Mouse (Mus musculus) hindbrain, embryonic 16.5 days (tissue): ENCODE measurements around the gene Vapb. TPM values are rescaled to one million over a fixed set of nuclear protein-coding genes. Genes with fewer than 3 reads are reported as not detected.
A peak's percentile ranks its signal among the peaks of the same experiment; 100 is the strongest.

Experiments
- ATAC-seq: fragments of 200-750 bp; cut with Nextera tagmentation; 2 replicates; pipeline ENCODE4 v1.8.0; 2017; ENCODE audit warnings: moderate TSS enrichment, moderate library complexity
- H3K27ac ChIP-seq: fragments of 300-500 bp; sonication (generic); 2 replicates; pipeline ENCODE4 v1.5.1; 2014; ENCODE audit warnings: low read depth, mild to moderate bottlenecking, control low read depth, low read length, moderate library complexity
- H3K27me3 ChIP-seq: fragments of 300-500 bp; sonication (generic); replicated peaks from 2 replicates; pipeline ENCODE4 v1.6.1; 2014; ENCODE audit warnings: low read length; ENCODE audit not compliant: control insufficient read depth, insufficient read depth
- H3K36me3 ChIP-seq: fragments of 300-500 bp; sonication (generic); 2 replicates; pipeline ENCODE4 v1.6.1; 2014; ENCODE audit warnings: mild to moderate bottlenecking, low read length, moderate library complexity, mixed read lengths; ENCODE audit not compliant: control insufficient read depth, insufficient read depth
- H3K4me1 ChIP-seq: fragments of 300-500 bp; sonication (generic); 2 replicates; pipeline ENCODE4 v1.6.1; 2014; ENCODE audit warnings: low read depth, low read length; ENCODE audit not compliant: control insufficient read depth, insufficient read depth
- H3K4me2 ChIP-seq: fragments of 300-500 bp; sonication (generic); 2 replicates; pipeline ENCODE4 v1.6.1; 2014; ENCODE audit warnings: mild to moderate bottlenecking, low read length, control low read depth, moderate library complexity
- H3K4me3 ChIP-seq: fragments of 300-500 bp; sonication (generic); 2 replicates; pipeline ENCODE4 v1.5.1; 2014; ENCODE audit warnings: mild to moderate bottlenecking, low read length, control low read depth, moderate library complexity
- H3K9ac ChIP-seq: fragments of 300-500 bp; sonication (generic); 2 replicates; pipeline ENCODE4 v1.6.1; 2014; ENCODE audit warnings: low read depth, mild to moderate bottlenecking, control low read depth, low read length, moderate library complexity
- H3K9me3 ChIP-seq: fragments of 300-500 bp; sonication (generic); 2 replicates; pipeline ENCODE4 v1.6.1; 2014; ENCODE audit warnings: mild to moderate bottlenecking, low read length, moderate library complexity; ENCODE audit not compliant: control insufficient read depth
- WGBS: fragments of 180-500 bp; shearing (Covaris S2); extraction: QIAGEN DNeasy Blood & Tissue Kit; methylation state at CpG from one replicate; pipeline ENCODE4 v1.1.7; 2014; 5-methylcytosine and 5-hydroxymethylcytosine counted together
- polyA plus RNA-seq: library from polyadenylated mRNA; unstranded; fragments of >200 nt; fragmentation: Nextera tagmentation; extraction: Ambion mirVana; gene quantifications from 2 replicates; pipeline ENCODE4 v1.2.1, GENCODE M21; 2015

Gene Vapb
- 16.3 and 22.1 TPM in 2 replicates for polyA plus RNA-seq

GRCm38 (mm10) chr2:173737222-173737989, at the start of gene Vapb:
TSS of gene Vapb (plus strand) at chr2:173737511.
- no peaks in the 10 kb centered on the region for H3K9me3 ChIP-seq
- peak within 1 kb of the TSS; percentile 84 for H3K27ac ChIP-seq
- WGBS = 1% methylated on average over 51 of the region's 70 CpGs
- peak within 1 kb of the TSS; percentile 96 for H3K9ac ChIP-seq
- H3K4me1 ChIP-seq = peaks cover 15% of the 10 kb centered on the region
- H3K4me3 ChIP-seq = peak within 1 kb of the TSS; percentile 86
- ATAC-seq = peak; percentile 98
- H3K4me2 ChIP-seq = peak within 1 kb of the TSS; percentile 73
- no peaks in the 10 kb centered on the region for H3K27me3 ChIP-seq
- H3K36me3 ChIP-seq = no peaks in the 10 kb centered on the region

GRCm38 (mm10) chr2:173689835-173690234, 47.5 kb upstream of the Vapb start:
- H3K36me3 ChIP-seq = no peaks in the 10 kb centered on the region
- H3K4me1 ChIP-seq = peaks cover 2% of the 10 kb centered on the region; the same call in 1 of the 2 replicates
- ATAC-seq = no peak
- no peaks in the 10 kb centered on the region for H3K27me3 ChIP-seq
- H3K4me2 ChIP-seq = no peak overlapping the region
- H3K9me3 ChIP-seq = no peaks in the 10 kb centered on the region
- no peak overlapping the region for H3K4me3 ChIP-seq
- no peak overlapping the region for H3K9ac ChIP-seq
- no peak overlapping the region for H3K27ac ChIP-seq

GRCm38 (mm10) chr2:173691748-173692147, 45.6 kb upstream of the Vapb start:
- ATAC-seq = 0 out of 2 replicates have a peak, but pooled peaks have one; percentile 19
- Histone ChIP-seq H3K4me3 (no peak overlapping the region), H3K36me3 (peaks cover 4% of the 10 kb centered on the region; the same call in 1 of the 2 replicates), H3K4me2 (no peak overlapping the region), H3K9me3 (no peaks in the 10 kb centered on the region), H3K27ac (no peak overlapping the region; the same call in 1 of the 2 replicates), H3K4me1 (peaks cover 2% of the 10 kb centered on the region; the same call in 1 of the 2 replicates), H3K27me3 (no peaks in the 10 kb centered on the region), H3K9ac (no peak overlapping the region)
- 68% methylated on average over 6 of the region's 6 CpGs for WGBS

- H3K9ac ChIP-seq = no peak overlapping the region
- H3K4me3 ChIP-seq = no peak overlapping the region
- peaks cover 2% of the 10 kb centered on the region; the same call in 1 of the 2 replicates for H3K4me1 ChIP-seq
- H3K27ac ChIP-seq = no peak overlapping the region
- peaks cover 4% of the 10 kb centered on the region; the same call in 1 of the 2 replicates for H3K36me3 ChIP-seq
- no peak overlapping the region for H3K4me2 ChIP-seq
- ATAC-seq = no peak
- H3K9me3 ChIP-seq = no peaks in the 10 kb centered on the region
- no peaks in the 10 kb centered on the region for H3K27me3 ChIP-seq
- 76% methylated on average over 2 of the region's 2 CpGs for WGBS
These were observed 44.6 kb upstream of the Vapb start for GRCm38 (mm10) chr2:173692693-173693092.

GRCm38 (mm10) chr2:173698850-173699249, 38.5 kb upstream of the Vapb start:
- H3K36me3 ChIP-seq = peaks cover 16% of the 10 kb centered on the region
- no peak overlapping the region for H3K9ac ChIP-seq
- ATAC-seq = no peak
- no peak overlapping the region for H3K4me2 ChIP-seq
- peaks cover 17% of the 10 kb centered on the region for H3K4me1 ChIP-seq
- H3K4me3 ChIP-seq = no peak overlapping the region
- 97% methylated on average over 3 of the region's 3 CpGs for WGBS
- no peaks in the 10 kb centered on the region for H3K27me3 ChIP-seq
- H3K9me3 ChIP-seq = no peaks in the 10 kb centered on the region
- H3K27ac ChIP-seq = no peak overlapping the region

GRCm38 (mm10) chr2:173702096-173702866, 35.0 kb upstream of the Vapb start:
- peaks cover 12% of the 10 kb centered on the region for H3K36me3 ChIP-seq
- no peaks in the 10 kb centered on the region for H3K27me3 ChIP-seq
- no peaks in the 10 kb centered on the region for H3K9me3 ChIP-seq
- peak overlapping the region; percentile 15; the same call in 1 of the 2 replicates for H3K4me2 ChIP-seq
- H3K4me3 ChIP-seq = no peak overlapping the region
- peak overlapping the region; percentile 71 for H3K27ac ChIP-seq
- 60% methylated on average over 16 of the region's 16 CpGs for whole genome bisulfite sequencing
- ATAC-seq = peak; percentile 77
- peaks cover 22% of the 10 kb centered on the region for H3K4me1 ChIP-seq
- H3K9ac ChIP-seq = no peak overlapping the region

- 86% methylated on average over 12 of the region's 12 CpGs for WGBS
- no peaks in the 10 kb centered on the region for H3K9me3 ChIP-seq
- ATAC-seq = no peak
These were observed 34.5 kb upstream of the Vapb start for GRCm38 (mm10) chr2:173702867-173703237.

GRCm38 (mm10) chr2:173705827-173706551, 31.3 kb upstream of the Vapb start:
- no peak overlapping the region for H3K27ac ChIP-seq
- H3K4me1 ChIP-seq = peaks cover 25% of the 10 kb centered on the region
- H3K4me3 ChIP-seq = no peak overlapping the region
- 71% methylated on average over 15 of the region's 15 CpGs for WGBS
- peak; percentile 63; the same call in 1 of the 2 replicates for ATAC-seq
- H3K9ac ChIP-seq = no peak overlapping the region
- H3K4me2 ChIP-seq = no peak overlapping the region
- peaks cover 5% of the 10 kb centered on the region; the same call in 1 of the 2 replicates for H3K36me3 ChIP-seq
- no peaks in the 10 kb centered on the region for H3K27me3 ChIP-seq
- no peaks in the 10 kb centered on the region for H3K9me3 ChIP-seq

More at GRCm38 (mm10) chr2:173702867-173703237, 34.5 kb upstream of the Vapb start:
- Histone ChIP-seq H3K4me2 (no peak overlapping the region), H3K27ac (peak overlapping the region; percentile 56), H3K9ac (no peak overlapping the region), H3K36me3 (peaks cover 11% of the 10 kb centered on the region), H3K4me1 (peaks cover 22% of the 10 kb centered on the region), H3K4me3 (no peak overlapping the region), H3K27me3 (no peaks in the 10 kb centered on the region)
